Mouse (Mus musculus): ENCODE measurements around the gene Cyb5r1. TPM values are rescaled to one million over a fixed set of nuclear protein-coding genes. Genes with fewer than 3 reads are reported as not detected.

Gene Cyb5r1
- total RNA-seq, 1 experiment from 2014 or later = 28.0 TPM

DNA sequence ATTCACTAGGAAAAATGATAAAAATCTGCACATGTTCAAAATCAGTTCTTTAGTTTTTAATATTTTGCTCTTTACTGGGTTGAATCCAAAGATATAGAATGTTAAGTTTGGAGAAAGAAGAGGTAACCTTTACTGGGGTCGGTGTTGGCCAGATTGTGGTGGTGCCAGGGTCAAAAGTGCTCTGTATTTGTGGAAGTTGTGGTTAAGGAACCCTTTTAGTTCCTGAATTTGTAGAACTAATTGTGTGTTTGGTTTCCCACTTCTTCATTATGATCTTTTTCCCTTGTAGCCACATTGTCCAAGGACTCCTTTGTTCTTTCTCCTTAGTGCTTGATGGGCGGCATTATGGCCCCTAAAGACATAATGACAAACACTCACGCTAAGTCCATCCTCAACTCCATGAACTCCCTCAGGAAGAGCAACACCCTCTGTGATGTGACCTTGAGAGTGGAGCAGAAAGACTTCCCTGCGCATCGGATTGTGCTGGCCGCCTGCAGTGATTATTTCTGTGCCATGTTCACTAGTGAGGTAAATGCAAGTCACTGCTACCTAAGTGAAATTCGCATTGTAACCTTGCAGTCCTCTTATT lies 52.9 kb downstream of the Cyb5r1 start:
- DNase-seq = no peak

DNA sequence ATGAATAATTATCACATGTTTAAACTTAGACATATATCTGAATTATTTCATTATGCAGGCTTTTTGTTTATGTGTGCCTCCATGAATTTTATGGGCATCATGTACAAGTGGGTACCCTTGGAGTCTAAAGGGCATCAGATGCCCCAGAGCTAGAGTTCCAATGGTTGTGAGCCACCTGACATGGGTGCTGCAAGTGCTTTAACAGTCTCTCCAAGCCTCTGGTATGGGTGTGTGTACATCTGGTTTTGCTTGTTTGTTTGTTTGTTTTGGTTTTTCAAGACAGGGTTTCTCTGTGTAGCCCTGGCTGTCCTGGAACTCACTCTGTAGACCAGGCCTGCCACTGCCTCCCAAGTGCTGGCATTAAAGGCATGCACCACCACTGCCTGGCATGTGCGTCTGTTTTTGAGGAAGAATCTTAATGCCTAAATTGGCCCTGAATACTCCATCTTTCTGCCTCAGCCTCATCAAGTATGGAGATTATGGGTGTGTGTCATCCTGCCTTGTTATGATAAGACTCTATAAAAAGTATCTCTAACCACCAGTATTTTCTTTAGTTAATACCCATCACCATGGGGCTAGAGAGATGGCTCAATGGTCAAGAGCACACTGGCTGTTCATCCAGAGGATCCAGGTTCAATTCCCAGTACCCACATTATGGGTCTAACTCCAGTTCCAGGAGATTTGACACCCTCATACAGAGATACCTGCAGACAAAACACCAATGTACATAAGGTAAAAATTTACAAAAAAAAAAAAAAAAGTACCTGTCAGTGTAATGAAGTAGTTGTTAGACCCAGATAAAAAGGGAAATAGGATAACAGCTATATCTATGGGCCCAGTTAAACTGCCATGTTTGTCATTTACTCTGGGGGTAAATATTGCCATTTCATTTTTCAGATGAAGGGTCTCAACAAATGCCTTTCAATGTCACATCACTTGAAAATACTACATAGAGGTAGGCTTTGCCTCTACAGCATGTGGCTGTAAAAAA lies 55.2 kb downstream of the Cyb5r1 start:
- DNase-seq = no peak

Other genes with a start within 250 kb of the Cyb5r1 start
- 1.1 and 1.2 TPM in 2 replicates for gene Chil1, start 223.4 kb upstream of the Cyb5r1 start, total RNA-seq (2021)
- gene Mybph, start 212.1 kb upstream of the Cyb5r1 start, total RNA-seq (2021) = not detected in 2 replicates
- 78.9 and 91.9 TPM in 2 replicates for gene Adora1, start 170.1 kb upstream of the Cyb5r1 start, total RNA-seq (2021)
- not detected in 2 replicates for gene Myog, start 115.6 kb upstream of the Cyb5r1 start, total RNA-seq (2021)
- gene Ppfia4, start 72.6 kb upstream of the Cyb5r1 start, total RNA-seq (2021) = 0.67 and 1.6 TPM in 2 replicates
- 39.7 and 50.9 TPM in 2 replicates for gene Tmem183a, start 43.6 kb upstream of the Cyb5r1 start, total RNA-seq (2021)
- gene 4933406M09Rik, start 19.6 kb upstream of the Cyb5r1 start, total RNA-seq (2021) = not detected in 2 replicates
- 119 and 126 TPM in 2 replicates for gene Adipor1, start 9.8 kb downstream of the Cyb5r1 start, total RNA-seq (2021)
- gene Klhl12, start 50.0 kb downstream of the Cyb5r1 start, total RNA-seq (2021) = 18.6 and 19.5 TPM in 2 replicates
- 26.4 and 29.9 TPM in 2 replicates for gene Rabif, start 89.1 kb downstream of the Cyb5r1 start, total RNA-seq (2021)
- gene Mgat4e, start 144.1 kb downstream of the Cyb5r1 start, total RNA-seq (2021) = not detected in 2 replicates
- gene Kdm5b, start 154.6 kb downstream of the Cyb5r1 start, total RNA-seq (2021) = 42.0 and 44.0 TPM in 2 replicates
- gene Syt2, start 241.1 kb downstream of the Cyb5r1 start, total RNA-seq (2021) = 0.59 and 2.7 TPM in 2 replicates